Mouse (Mus musculus) liver, embryonic 14.5 days (tissue): ENCODE measurements at regions not wholly inside any gene's neighbourhood (a gene's known extent, or its start where the extent isn't known, plus 50 kb on each side); places are given as distances from the start of the nearest gene placed in this dataset.

Experiments used
- ATAC-seq: fragments of 200-750 bp; cut with Nextera tagmentation; 2 replicates; pipeline ENCODE4 v1.8.0; 2017; ENCODE audit warnings: moderate number of reproducible peaks, mild to moderate bottlenecking, moderate library complexity; ENCODE audit not compliant: insufficient read depth
- DNase-seq, 3 experiments: peaks; one replicate each; pipeline ENCODE4 v3.0.0-alpha.2; 2012 to 2013; ENCODE audit warnings: low read depth in 3 of 3, low spot score in 3 of 3
- H3K27ac ChIP-seq: fragments of 300-500 bp; sonication (generic); 2 replicates; pipeline ENCODE4 v1.5.1; 2014; ENCODE audit warnings: moderate library complexity, mild to moderate bottlenecking, control low read depth, inconsistent platforms
- H3K27me3 ChIP-seq: fragments of 300-500 bp; sonication (generic); 2 replicates; pipeline ENCODE4 v1.6.1; 2014; ENCODE audit warnings: mild to moderate bottlenecking, low read length, moderate library complexity; ENCODE audit not compliant: control insufficient read depth, insufficient read depth
- H3K36me3 ChIP-seq: fragments of 300-500 bp; sonication (generic); replicated peaks from 2 replicates; pipeline ENCODE4 v1.6.1; 2014; ENCODE audit warnings: low read depth; ENCODE audit not compliant: control insufficient read depth, insufficient read depth
- H3K4me1 ChIP-seq, 2 experiments: fragments of 200-500 bp in 1 of 2; fragments of 300-500 bp in 1 of 2; sonication (generic) in 1 of 2; replicated peaks; 2 replicates each; pipeline ENCODE4 v1.6.1; 2012 to 2014; ENCODE audit warnings: antibody characterized with exemption in 1 of 2, inconsistent platforms in 1 of 2, low read length in 1 of 2; ENCODE audit not compliant: control insufficient read depth in 2 of 2, insufficient read depth in 2 of 2
- H3K4me2 ChIP-seq: fragments of 300-500 bp; sonication (generic); 2 replicates; pipeline ENCODE4 v1.6.1; 2014; ENCODE audit warnings: low read depth, mild to moderate bottlenecking, control low read depth, moderate library complexity
- H3K4me3 ChIP-seq, 2 experiments: fragments of 200-500 bp in 1 of 2; fragments of 300-500 bp in 1 of 2; sonication (generic) in 1 of 2; 2 replicates each; pipeline ENCODE4 v1.5.1; 2012 to 2014; ENCODE audit warnings: low read depth in 2 of 2, low read length in 2 of 2, mild to moderate bottlenecking in 2 of 2, control low read depth in 1 of 2, inconsistent platforms in 1 of 2, moderate library complexity in 1 of 2; ENCODE audit not compliant: insufficient read depth in 1 of 2
- H3K9ac ChIP-seq: fragments of 300-500 bp; sonication (generic); replicated peaks from 2 replicates; pipeline ENCODE4 v1.6.1; 2014; ENCODE audit warnings: mild to moderate bottlenecking, control low read depth, moderate library complexity
- H3K9me3 ChIP-seq: fragments of 300-500 bp; sonication (generic); 2 replicates; pipeline ENCODE4 v1.6.1; 2016; ENCODE audit warnings: low read length, mixed read lengths; ENCODE audit not compliant: control insufficient read depth
- CTCF ChIP-seq: IDR thresholded peaks from 2 replicates; pipeline ENCODE4 v1.5.1; 2016; ENCODE audit warnings: antibody characterized with exemption, low read depth, control low read depth
- EP300 ChIP-seq: IDR thresholded peaks from 2 replicates; pipeline ENCODE4 v1.6.1; 2016; ENCODE audit warnings: antibody characterized with exemption, low read depth
- WGBS: fragments of 180-500 bp; shearing (Covaris S2); extraction: QIAGEN DNeasy Blood & Tissue Kit; methylation state at CpG from one replicate; pipeline ENCODE4 v1.1.7; 2014; ENCODE audit not compliant: insufficient replicate concordance; 5-methylcytosine and 5-hydroxymethylcytosine counted together

DNA sequence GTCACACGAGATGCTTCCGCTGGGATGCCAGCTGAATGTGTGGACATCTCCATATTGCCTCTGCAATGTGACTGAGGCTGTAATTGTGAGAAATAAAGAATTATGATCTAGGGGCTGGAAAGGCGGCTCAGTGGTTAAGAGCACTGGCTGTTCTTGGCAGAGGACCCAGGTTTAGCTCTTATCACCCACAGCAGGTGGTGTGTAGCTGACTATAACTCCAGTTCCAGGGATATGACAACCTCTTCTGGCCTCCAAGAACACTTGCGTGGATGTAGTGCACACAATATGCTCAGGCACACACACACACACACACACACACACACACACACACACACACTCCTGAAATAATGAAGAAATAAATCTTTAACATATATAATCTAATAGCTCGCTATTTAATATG, 232.7 kb upstream of the Kcnab2 start:
- H3K27me3 ChIP-seq = no peaks in the 10 kb centered on the region
- ATAC-seq (no peak), DNase-seq (no peak)
- no peak overlapping the region for H3K9ac ChIP-seq
- no peak overlapping the region for H3K4me2 ChIP-seq
- H3K36me3 ChIP-seq = no peaks in the 10 kb centered on the region
- 67% methylated on average over 5 of the region's 5 CpGs for WGBS
- H3K4me3 ChIP-seq = no peak overlapping the region
- TF ChIP-seq EP300 (no peak), CTCF (no peak)
- H3K4me1 ChIP-seq = no peaks in the 10 kb centered on the region
- H3K9me3 ChIP-seq = no peaks in the 10 kb centered on the region
- no peak overlapping the region for H3K27ac ChIP-seq

DNA sequence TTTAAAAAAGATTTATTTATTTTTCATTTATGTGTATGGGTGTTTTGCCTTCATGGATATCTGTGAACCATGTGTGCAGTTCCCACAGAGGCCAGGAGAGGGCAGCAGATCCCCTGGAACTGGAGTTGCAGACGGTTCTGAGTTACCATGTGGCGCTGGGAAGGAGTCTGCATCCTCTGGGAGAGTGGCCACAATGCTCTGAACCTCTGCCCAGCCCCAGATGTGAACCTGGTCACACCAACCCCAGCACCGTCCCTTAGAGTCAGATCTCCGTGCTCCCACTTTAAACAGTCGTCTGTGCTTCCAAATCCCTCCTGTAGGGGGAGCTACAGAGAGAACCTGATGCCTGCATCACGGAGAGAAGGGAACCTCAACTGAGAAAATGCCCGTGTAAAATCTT, 222.5 kb upstream of the Kcnab2 start:
- no peaks in the 10 kb centered on the region for H3K36me3 ChIP-seq
- no peak for DNase-seq
- no peak overlapping the region for H3K9ac ChIP-seq
- no peaks in the 10 kb centered on the region for H3K27me3 ChIP-seq
- 54% methylated on average over 7 of the region's 7 CpGs for WGBS
- H3K4me3 ChIP-seq = no peak overlapping the region
- TF ChIP-seq EP300 (no peak), CTCF (peak; percentile 65)
- no peak overlapping the region for H3K4me2 ChIP-seq
- H3K9me3 ChIP-seq = no peaks in the 10 kb centered on the region
- no peak for ATAC-seq
- no peak overlapping the region for H3K27ac ChIP-seq
- no peaks in the 10 kb centered on the region for H3K4me1 ChIP-seq

DNA sequence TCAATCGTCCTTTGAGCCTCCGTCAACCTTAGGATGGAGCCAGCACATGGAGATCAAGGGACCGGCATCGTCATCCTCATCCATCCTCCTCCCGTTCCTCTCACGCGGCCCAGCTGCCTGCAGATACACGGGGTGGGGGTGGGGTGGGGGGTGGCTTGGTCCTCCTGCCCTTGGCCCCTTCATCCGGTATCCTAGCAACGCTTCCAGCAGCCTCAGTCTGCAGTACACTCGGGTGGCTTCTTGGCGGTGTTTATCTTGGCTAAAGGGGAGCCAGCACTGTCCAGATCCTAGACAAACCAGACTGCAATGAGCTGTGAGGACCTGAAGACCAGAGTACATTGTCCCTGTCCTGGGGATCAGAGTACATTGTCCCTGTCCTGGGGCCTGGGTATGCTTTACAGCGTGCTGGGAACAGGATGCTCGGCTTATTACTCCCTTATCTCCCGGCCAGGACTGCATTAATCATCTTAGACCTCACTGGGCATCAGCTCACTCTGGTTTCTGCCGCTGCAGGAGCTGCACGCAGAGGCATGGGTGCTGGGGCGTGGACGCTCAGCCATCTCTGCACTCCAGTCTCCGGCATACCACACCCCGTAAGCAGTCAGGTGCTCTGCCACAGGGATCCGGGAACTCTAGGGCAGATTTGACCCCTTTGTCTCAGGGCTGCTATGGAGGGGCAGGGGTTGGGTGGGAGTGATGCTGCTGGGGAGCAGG, 219.7 kb upstream of the Kcnab2 start:
- 47% methylated on average over 22 of the region's 22 CpGs for WGBS
- Histone ChIP-seq H3K4me3 (no peak overlapping the region), H3K27me3 (no peaks in the 10 kb centered on the region), H3K36me3 (no peaks in the 10 kb centered on the region), H3K9me3 (no peaks in the 10 kb centered on the region), H3K27ac (no peak overlapping the region), H3K4me2 (no peak overlapping the region), H3K9ac (no peak overlapping the region), H3K4me1 (no peaks in the 10 kb centered on the region)
- no peak for DNase-seq
- ATAC-seq = no peak
- no peak for TF ChIP-seq CTCF
- TF ChIP-seq EP300 = no peak

DNA sequence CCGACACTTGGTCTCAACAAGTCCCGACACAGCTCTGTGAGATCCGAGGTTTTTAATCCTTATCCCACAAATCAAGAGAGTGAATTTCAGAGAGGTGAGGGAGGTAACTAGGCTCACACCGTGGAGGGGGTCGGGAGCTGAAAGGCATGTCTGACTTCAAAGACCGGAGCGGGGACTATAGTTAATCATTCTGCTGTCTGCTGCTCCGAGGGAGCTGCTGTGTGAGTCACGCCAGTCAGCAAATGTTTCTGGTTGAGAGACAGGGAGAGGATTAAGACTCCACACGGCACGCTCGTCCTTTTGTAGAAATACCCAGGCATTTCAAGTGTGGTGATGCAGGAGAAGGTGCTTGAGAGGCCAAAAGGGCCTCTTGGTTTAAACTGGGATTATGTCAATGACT, 214.1 kb upstream of the Kcnab2 start:
- H3K4me2 ChIP-seq = no peak overlapping the region
- DNase-seq = no peak
- TF ChIP-seq CTCF = no peak
- TF ChIP-seq EP300 = no peak
- 53% methylated on average over 12 of the region's 12 CpGs for WGBS
- no peak for ATAC-seq
- H3K27me3 ChIP-seq = no peaks in the 10 kb centered on the region
- no peaks in the 10 kb centered on the region for H3K36me3 ChIP-seq
- no peak overlapping the region for H3K27ac ChIP-seq
- no peak overlapping the region for H3K9ac ChIP-seq
- H3K4me1 ChIP-seq = 0 out of 4 replicates have a peak, but pooled peaks cover 0 to 2% of the 10 kb centered on the region in 2 experiments
- H3K4me3 ChIP-seq = no peak overlapping the region
- H3K9me3 ChIP-seq = no peaks in the 10 kb centered on the region; the same call in none of the 2 replicates

GRCm38 (mm10) chr4:152691302-152691701, 213.6 kb upstream of the Kcnab2 start:
- no peak for TF ChIP-seq CTCF
- no peak for TF ChIP-seq EP300
- H3K9me3 ChIP-seq = no peaks in the 10 kb centered on the region; the same call in none of the 2 replicates
- no peaks in the 10 kb centered on the region for H3K27me3 ChIP-seq
- H3K36me3 ChIP-seq = no peaks in the 10 kb centered on the region
- no peak for ATAC-seq
- no peak overlapping the region for H3K27ac ChIP-seq
- DNase-seq = no peak
- 79% methylated on average over 13 of the region's 13 CpGs for WGBS
- H3K9ac ChIP-seq = no peak overlapping the region
- H3K4me2 ChIP-seq = no peak overlapping the region
- no peak overlapping the region for H3K4me3 ChIP-seq
- 0 out of 4 replicates have a peak, but pooled peaks cover 0 to 2% of the 10 kb centered on the region in 2 experiments for H3K4me1 ChIP-seq
